Mouse (Mus musculus) CH12.LX (cell line): ENCODE measurements around the gene Syt1.

Source experiments
- CHD2 ChIP-seq: IDR thresholded peaks from 2 replicates; pipeline ENCODE4 v1.6.1; 2011; ENCODE audit warnings: low read length, improper control_type of control experiment
- CTCF ChIP-seq, 2 experiments: IDR thresholded peaks in 1 of 2; conservative IDR thresholded peaks in 1 of 2; 2 replicates each; pipeline ENCODE4 v1.5.1; 2011 to 2012; ENCODE audit warnings: low read depth in 2 of 2, low read length in 2 of 2, improper control_type of control experiment in 1 of 2, inconsistent platforms in 1 of 2, mild to moderate bottlenecking in 1 of 2, moderate library complexity in 1 of 2
- HCFC1 ChIP-seq: IDR thresholded peaks from 2 replicates; pipeline ENCODE4 v1.6.1; 2012; ENCODE audit warnings: low read depth, mild to moderate bottlenecking, inconsistent platforms, low read length, improper control_type of control experiment
- KAT2A ChIP-seq: IDR thresholded peaks from 2 replicates; pipeline ENCODE4 v1.6.1; 2012; ENCODE audit warnings: low read length, improper control_type of control experiment, inconsistent platforms; ENCODE audit not compliant: insufficient replicate concordance
- MAX ChIP-seq: IDR thresholded peaks from 2 replicates; pipeline ENCODE4 v1.6.1; 2011; ENCODE audit warnings: low read length, improper control_type of control experiment
- MYC ChIP-seq: IDR thresholded peaks from 2 replicates; pipeline ENCODE4 v1.6.1; 2011; ENCODE audit warnings: low read depth, mild to moderate bottlenecking, improper control_type of control experiment, low read length
- TBP ChIP-seq: conservative IDR thresholded peaks from 2 replicates; pipeline ENCODE4 v1.6.1; 2011; ENCODE audit warnings: low read depth, low read length, improper control_type of control experiment
- ZC3H11A ChIP-seq: IDR thresholded peaks from 2 replicates; pipeline ENCODE4 v1.6.1; 2012; ENCODE audit warnings: low read depth, mild to moderate bottlenecking, inconsistent platforms, low read length, improper control_type of control experiment
- ZKSCAN1 ChIP-seq: IDR thresholded peaks from 2 replicates; pipeline ENCODE4 v1.6.1; 2012; ENCODE audit warnings: low read depth, inconsistent platforms, low read length, improper control_type of control experiment, borderline replicate concordance

GRCm38 (mm10) chr10:108668944-108669343, 341.8 kb downstream of the Syt1 start:
- TF ChIP-seq TBP (no peak), ZC3H11A (no peak), HCFC1 (no peak), MAX (no peak), MYC (no peak), CTCF (conservative IDR thresholded peaks at IDR 0.05 in 1 of 2, IDR thresholded peaks at IDR 0.05 in 1 of 2; ENCODE audit: low read depth in 2 of 2, low read length in 2 of 2) (no peak), CHD2 (no peak), KAT2A (no peak), ZKSCAN1 (no peak)
